Mouse (Mus musculus) intestine, embryonic 14.5 days (tissue): Measurements from ENCODE around the gene Atg4b. TPM values are rescaled to one million over a fixed set of nuclear protein-coding genes. Genes with fewer than 3 reads are reported as not detected.
A peak's percentile ranks its signal among the peaks of the same experiment; 100 is the strongest.
"Not testable (repeated sequence)": the region's sequence is repeated elsewhere in the genome, so short reads cannot be mapped to it uniquely, and the experiment has no call there.

Source experiments
- ATAC-seq: fragments of 200-750 bp; cut with Nextera tagmentation; replicated peaks from 2 replicates; pipeline ENCODE4 v1.8.0; 2017; ENCODE audit warnings: low read depth, moderate number of reproducible peaks, moderate TSS enrichment, moderate library complexity; ENCODE audit not compliant: low FRiP score, low TSS enrichment
- DNase-seq: peaks from one replicate; pipeline ENCODE4 v3.0.0-alpha.2; 2018; ENCODE audit warnings: low spot score
- H3K27ac ChIP-seq: fragments of 300-500 bp; sonication (generic); 2 replicates; pipeline ENCODE4 v1.5.1; 2014; ENCODE audit warnings: low read depth, mild to moderate bottlenecking, control low read depth
- H3K27me3 ChIP-seq: fragments of 300-500 bp; sonication (generic); replicated peaks from 2 replicates; pipeline ENCODE4 v1.6.1; 2014; ENCODE audit warnings: low read length, control low read depth; ENCODE audit not compliant: control insufficient read depth, insufficient read depth
- H3K36me3 ChIP-seq: fragments of 300-500 bp; sonication (generic); 2 replicates; pipeline ENCODE4 v1.6.1; 2014; ENCODE audit warnings: low read length, control low read depth; ENCODE audit not compliant: control insufficient read depth, insufficient read depth
- H3K4me1 ChIP-seq: fragments of 300-500 bp; sonication (generic); replicated peaks from 2 replicates; pipeline ENCODE4 v1.6.1; 2014; ENCODE audit warnings: low read length, control low read depth, mixed read lengths; ENCODE audit not compliant: control insufficient read depth, insufficient read depth
- H3K4me2 ChIP-seq: fragments of 300-500 bp; sonication (generic); 2 replicates; pipeline ENCODE4 v1.6.1; 2014; ENCODE audit warnings: low read length
- H3K4me3 ChIP-seq: fragments of 300-500 bp; sonication (generic); 2 replicates; pipeline ENCODE4 v1.5.1; 2014; ENCODE audit warnings: low read depth, low read length, control low read depth, mixed read lengths
- H3K9ac ChIP-seq: fragments of 300-500 bp; sonication (generic); 2 replicates; pipeline ENCODE4 v1.6.1; 2014; ENCODE audit warnings: mild to moderate bottlenecking, low read length
- H3K9me3 ChIP-seq: fragments of 300-500 bp; sonication (generic); 2 replicates; pipeline ENCODE4 v1.6.1; 2016; ENCODE audit warnings: low read length, control low read depth; ENCODE audit not compliant: control insufficient read depth
- WGBS: fragments of 180-500 bp; shearing (Covaris S2); extraction: QIAGEN DNeasy Blood & Tissue Kit; methylation state at CpG from one replicate; pipeline ENCODE4 v1.1.7; 2014; 5-methylcytosine and 5-hydroxymethylcytosine counted together
- polyA plus RNA-seq: library from polyadenylated mRNA; unstranded; fragments of >200 nt; fragmentation: Nextera tagmentation; extraction: Ambion mirVana; gene quantifications from 2 replicates; pipeline ENCODE4 v1.2.1, GENCODE M21; 2014

The Atg4b gene
- polyA plus RNA-seq, 1 experiment from 2014 or later, result 82.4 TPM

DNA sequence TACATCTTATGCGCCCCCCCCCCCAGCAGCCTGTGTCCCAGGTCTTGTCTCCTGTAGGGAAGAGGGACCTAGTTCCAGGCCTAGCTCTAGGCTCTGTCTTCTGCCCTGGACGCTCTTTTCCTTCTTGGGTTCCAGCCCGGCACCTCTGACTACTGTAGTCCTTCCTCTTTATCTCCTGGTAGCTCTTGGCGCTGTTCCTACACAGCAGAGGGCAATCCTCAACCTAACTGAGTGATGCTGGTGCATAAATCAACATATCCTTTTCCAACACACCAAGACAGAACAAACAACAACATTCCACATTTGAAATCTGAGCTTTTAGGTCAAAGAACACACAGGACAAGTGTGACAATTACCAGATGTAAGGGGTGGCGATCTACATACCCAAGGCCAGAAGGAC is 5.1 kb upstream of the Atg4b start:
- no peak overlapping the region for H3K9ac ChIP-seq
- no peaks in the 10 kb centered on the region for H3K9me3 ChIP-seq
- DNase-seq, result no peak
- H3K4me1 ChIP-seq, result no peaks in the 10 kb centered on the region
- ATAC-seq, result no peak
- H3K4me3 ChIP-seq, result no peak overlapping the region
- peaks cover 35% of the 10 kb centered on the region for H3K36me3 ChIP-seq
- H3K4me2 ChIP-seq, result no peak overlapping the region
- H3K27ac ChIP-seq, result no peak overlapping the region
- no peaks in the 10 kb centered on the region for H3K27me3 ChIP-seq
- 72% methylated on average over 5 of the region's 5 CpGs for WGBS

DNA sequence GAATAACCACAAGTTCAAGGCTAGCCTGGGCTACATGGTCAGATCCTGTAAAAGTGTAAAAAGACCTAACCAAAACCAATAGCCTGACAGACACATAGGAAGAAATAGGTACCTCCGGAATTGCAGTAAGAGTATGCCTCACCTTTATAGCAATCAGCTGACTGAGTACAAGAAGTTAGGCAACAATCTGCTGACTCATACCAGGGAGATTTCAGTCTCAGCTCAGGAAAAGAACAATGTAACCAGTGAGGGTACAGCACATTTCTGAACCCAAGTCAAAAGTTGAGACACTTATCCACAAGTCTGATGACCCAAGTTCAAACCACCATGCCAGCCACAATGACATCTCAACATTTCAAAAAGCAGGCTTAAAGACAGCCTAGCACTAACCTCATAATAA is 2.8 kb upstream of the Atg4b start:
- Histone ChIP-seq H3K4me3 (no peak overlapping the region), H3K9ac (no peak overlapping the region), H3K27ac (no peak overlapping the region), H3K4me1 (peaks cover 6% of the 10 kb centered on the region; the same call in 1 of the 2 replicates), H3K9me3 (no peaks in the 10 kb centered on the region), H3K27me3 (no peaks in the 10 kb centered on the region), H3K4me2 (no peak overlapping the region), H3K36me3 (peaks cover 35% of the 10 kb centered on the region)
- WGBS, result 93% methylated on average over 1 of the region's 1 CpGs
- no peak for ATAC-seq
- DNase-seq, result no peak

DNA sequence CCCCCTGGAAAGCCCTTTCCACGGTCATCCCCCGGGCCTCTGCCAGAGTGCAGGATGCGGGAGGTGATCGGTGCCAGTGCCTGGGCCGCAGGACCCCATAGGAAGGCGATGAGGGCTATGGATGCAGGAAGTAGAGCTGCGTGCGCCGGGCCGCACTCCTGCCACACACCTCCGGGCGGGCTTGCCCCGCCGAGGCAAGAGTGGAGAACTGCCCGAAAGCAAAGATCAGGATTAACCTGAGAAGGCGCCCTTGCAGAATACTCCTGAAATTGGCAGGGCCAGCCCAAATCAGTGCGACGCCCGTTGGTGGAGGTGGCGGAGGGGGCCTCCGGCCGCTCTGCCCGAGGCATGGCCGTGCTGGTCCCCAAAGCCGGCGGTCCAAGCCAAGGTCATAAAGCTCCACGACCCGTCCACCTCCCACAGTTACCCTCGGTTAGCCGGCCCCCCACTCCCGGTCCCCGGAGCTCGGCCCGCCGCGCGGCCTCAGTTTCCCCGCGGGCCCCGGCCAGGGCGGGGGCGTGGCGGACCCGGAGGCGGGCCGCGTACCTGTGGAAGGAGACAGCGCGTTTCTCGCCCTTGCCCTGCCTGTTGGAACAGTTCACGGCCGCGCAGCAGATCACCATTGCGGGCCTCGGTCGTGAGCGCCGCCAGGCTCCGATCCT is 2.7 kb downstream of the Atg4b start:
- WGBS, result under 1% methylated on average over 59 of the region's 59 CpGs
- no peaks in the 10 kb centered on the region for H3K27me3 ChIP-seq
- H3K27ac ChIP-seq, result peak overlapping the region; percentile 69
- H3K9ac ChIP-seq, result peak overlapping the region; percentile 76
- DNase-seq (peak; percentile 83), ATAC-seq (peak; percentile 47)
- H3K4me2 ChIP-seq, result peak overlapping the region; percentile 70
- peaks cover 10% of the 10 kb centered on the region for H3K4me1 ChIP-seq
- no peaks in the 10 kb centered on the region for H3K9me3 ChIP-seq
- H3K36me3 ChIP-seq, result peaks cover 15% of the 10 kb centered on the region
- peak overlapping the region; percentile 92 for H3K4me3 ChIP-seq

DNA sequence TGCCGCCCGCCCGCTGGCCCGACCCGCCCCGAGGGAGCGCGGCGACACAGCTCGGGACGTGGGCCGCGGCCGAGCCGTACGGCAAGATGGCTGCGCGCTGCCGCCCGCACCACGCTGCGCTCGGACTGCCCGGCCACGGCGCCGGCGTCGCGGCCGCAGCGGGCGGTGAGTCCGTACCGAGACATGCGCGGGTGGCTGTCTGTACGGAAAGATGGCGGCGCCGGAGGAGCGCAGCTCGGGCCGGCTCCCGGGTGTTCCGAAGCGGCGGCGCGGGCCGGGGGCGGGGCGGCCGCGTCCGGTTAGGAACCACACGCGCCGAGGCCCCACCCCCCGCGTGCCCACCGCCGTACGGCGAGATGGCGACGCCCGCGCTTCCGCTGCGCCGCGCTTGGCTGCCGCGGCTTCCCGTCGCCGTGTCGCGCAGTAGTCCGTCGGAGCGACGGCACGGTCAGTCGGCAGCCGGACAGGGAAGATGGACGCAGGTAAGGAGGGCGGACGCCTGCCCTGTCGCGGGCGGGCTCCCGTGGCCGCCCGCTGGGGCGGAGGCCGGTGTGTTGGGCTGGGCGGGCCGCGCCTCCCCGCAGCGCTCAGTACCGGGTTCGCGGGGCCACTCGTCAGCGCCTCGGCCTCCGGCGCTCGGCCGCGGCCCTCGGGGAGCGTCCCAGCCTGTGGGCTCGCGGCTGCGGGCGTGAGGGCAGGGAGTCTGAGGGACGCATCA is 3.4 kb downstream of the Atg4b start, which contains the start of gene Thap4:
Gene Thap4 (minus strand): TSS at position 292 of the 718 bp plus-strand sequence.
- peak within 1 kb of the TSS; percentile 69 for H3K27ac ChIP-seq
- DNase-seq, result peak; percentile 91
- peaks cover 8% of the 10 kb centered on the region for H3K36me3 ChIP-seq
- ATAC-seq, result peak; percentile 92
- H3K4me2 ChIP-seq, result peak within 1 kb of the TSS; percentile 70
- H3K4me1 ChIP-seq, result peaks cover 10% of the 10 kb centered on the region
- H3K4me3 ChIP-seq, result peak within 1 kb of the TSS; percentile 92
- H3K9ac ChIP-seq, result peak within 1 kb of the TSS; percentile 76
- no peaks in the 10 kb centered on the region for H3K27me3 ChIP-seq
- WGBS, result under 1% methylated on average over 114 of the region's 121 CpGs
- no peaks in the 10 kb centered on the region for H3K9me3 ChIP-seq

DNA sequence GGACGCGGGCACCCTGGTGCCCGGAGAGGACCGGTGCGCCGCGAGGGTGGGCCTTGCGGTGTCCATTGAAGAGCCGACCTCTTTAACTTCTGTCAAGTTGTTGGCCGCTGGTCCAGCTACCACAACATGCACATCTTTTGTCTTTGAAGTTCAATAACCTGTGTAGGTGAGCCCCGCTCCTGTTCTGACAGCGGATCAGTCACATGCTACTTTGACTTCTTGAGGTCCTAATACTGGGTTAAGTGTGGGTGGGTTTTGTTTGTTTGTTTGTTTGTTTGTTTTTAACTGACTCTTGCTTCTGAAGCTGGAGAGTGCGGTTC is 4.0 kb downstream of the Atg4b start:
- Histone ChIP-seq H3K27ac (peak overlapping the region; percentile 69), H3K27me3 (no peaks in the 10 kb centered on the region), H3K4me1 (peaks cover 10% of the 10 kb centered on the region), H3K9me3 (no peaks in the 10 kb centered on the region), H3K4me3 (peak overlapping the region; percentile 92), H3K9ac (peak overlapping the region; percentile 76), H3K4me2 (peak overlapping the region; percentile 60), H3K36me3 (peaks cover 3% of the 10 kb centered on the region)
- under 1% methylated on average over 13 of the region's 13 CpGs for WGBS
- DNase-seq (no peak), ATAC-seq (no peak)

DNA sequence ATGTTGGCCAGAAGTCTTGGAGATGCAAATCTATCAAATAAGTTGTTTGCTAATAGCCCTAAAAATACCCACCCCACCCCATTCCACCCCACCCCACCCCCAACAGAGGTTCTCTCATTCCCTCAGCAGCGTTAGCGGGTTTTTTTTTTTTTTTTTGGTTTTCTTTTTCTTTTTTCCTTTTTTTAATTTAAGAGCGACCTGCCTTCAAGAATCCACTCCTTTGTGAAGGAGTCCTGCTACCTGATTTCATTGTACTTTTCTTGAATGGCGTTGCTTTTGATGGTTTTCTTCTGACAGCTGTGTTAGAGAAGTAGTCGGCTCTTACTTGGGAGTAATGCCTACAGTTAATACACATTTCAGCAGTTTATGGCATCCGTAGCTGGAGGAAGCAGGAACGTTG is 4.3 kb downstream of the Atg4b start:
- ATAC-seq, result no peak
- peaks cover 10% of the 10 kb centered on the region for H3K4me1 ChIP-seq
- H3K4me2 ChIP-seq, result peak overlapping the region; percentile 60
- whole genome bisulfite sequencing, result 29% methylated on average over 7 of the region's 7 CpGs
- no peak for DNase-seq
- H3K9ac ChIP-seq, result peak overlapping the region; percentile 76
- peak overlapping the region; percentile 92 for H3K4me3 ChIP-seq
- H3K9me3 ChIP-seq, result no peaks in the 10 kb centered on the region
- no peaks in the 10 kb centered on the region for H3K27me3 ChIP-seq
- H3K36me3 ChIP-seq, result no peaks in the 10 kb centered on the region
- no peak overlapping the region for H3K27ac ChIP-seq

DNA sequence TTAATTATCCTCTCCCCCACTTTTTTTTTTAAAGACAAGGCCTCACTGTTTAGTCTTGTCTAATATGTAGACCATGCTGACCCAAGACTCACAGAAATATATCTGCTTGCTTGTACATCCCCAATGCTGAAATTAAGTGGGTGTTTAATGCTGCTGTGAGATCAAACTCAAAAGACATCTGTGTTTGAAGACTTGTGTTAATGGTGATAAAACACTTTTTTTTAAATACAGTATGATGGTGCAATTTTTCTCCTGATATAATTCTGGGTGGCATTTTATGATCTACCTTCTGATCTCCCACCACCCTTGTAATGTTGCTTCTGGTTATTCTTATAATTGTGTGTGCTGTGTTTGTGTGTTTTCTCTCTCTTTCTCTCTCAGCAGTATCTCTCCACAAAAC is 4.9 kb downstream of the Atg4b start:
- H3K36me3 ChIP-seq, result no peaks in the 10 kb centered on the region
- peak overlapping the region; percentile 60; the same call in 1 of the 2 replicates for H3K4me2 ChIP-seq
- no peak overlapping the region for H3K9ac ChIP-seq
- no peak for DNase-seq
- H3K4me3 ChIP-seq, result no peak overlapping the region
- H3K27me3 ChIP-seq, result no peaks in the 10 kb centered on the region
- no peak for ATAC-seq
- H3K27ac ChIP-seq, result no peak overlapping the region
- H3K4me1 ChIP-seq, result peaks cover 10% of the 10 kb centered on the region
- no peaks in the 10 kb centered on the region for H3K9me3 ChIP-seq

DNA sequence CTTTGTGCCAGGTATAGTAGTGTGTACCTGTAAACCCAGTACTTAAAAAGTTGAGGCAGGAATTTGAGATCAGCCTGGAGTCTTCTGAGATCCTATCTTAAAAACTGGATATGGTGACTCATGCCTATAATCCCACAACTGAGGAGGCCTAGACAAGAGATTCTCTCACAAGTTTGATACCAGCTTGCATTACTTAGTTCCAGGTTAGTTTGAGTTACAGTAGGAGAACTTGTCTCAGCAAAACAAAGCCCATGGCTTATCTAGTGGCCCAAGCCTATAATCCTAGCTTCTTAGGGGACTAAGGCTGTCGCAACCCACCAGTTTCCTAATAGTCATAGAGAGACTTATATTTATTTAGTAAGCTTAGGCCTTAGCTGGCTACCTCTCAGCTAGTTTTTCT is 8.8 kb downstream of the Atg4b start:
- no peak for ATAC-seq
- no peaks in the 10 kb centered on the region for H3K9me3 ChIP-seq
- no peaks in the 10 kb centered on the region for H3K27me3 ChIP-seq
- 90% methylated on average over 1 of the region's 1 CpGs for WGBS
- H3K9ac ChIP-seq, result no peak overlapping the region
- H3K4me2 ChIP-seq, result no peak overlapping the region
- H3K36me3 ChIP-seq, result no peaks in the 10 kb centered on the region
- peaks cover 4% of the 10 kb centered on the region for H3K4me1 ChIP-seq
- no peak for DNase-seq
- no peak overlapping the region for H3K4me3 ChIP-seq
- H3K27ac ChIP-seq, result no peak overlapping the region

DNA sequence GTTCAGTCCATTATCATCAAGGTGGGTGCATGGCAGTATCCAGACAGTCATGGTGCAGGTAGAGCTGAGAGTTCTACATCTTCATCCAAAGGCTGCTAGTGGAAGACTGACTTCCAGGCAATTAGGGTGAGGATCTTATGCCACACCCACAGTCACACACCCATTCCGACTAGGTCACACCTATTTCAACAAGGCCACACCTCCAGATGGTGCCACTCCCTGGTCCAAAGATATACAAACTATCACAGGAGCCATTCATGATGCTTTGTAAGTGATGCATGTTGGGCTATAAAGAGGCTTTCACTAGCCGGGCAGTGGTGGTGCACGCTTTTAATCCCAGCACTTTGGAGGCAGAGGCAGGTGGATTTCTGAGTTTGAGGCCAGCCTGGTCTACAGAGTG is 12.2 kb downstream of the Atg4b start:
- DNase-seq, H3K27ac ChIP-seq, H3K36me3 ChIP-seq, H3K9ac ChIP-seq, H3K4me2 ChIP-seq, H3K4me1 ChIP-seq, H3K4me3 ChIP-seq, H3K9me3 ChIP-seq, ATAC-seq, H3K27me3 ChIP-seq: not testable (repeated sequence)
- WGBS, result 85% methylated on average over 3 of the region's 3 CpGs
